Mouse (Mus musculus): ENCODE results near the gene Senp5. TPM values are rescaled to one million over a fixed set of nuclear protein-coding genes. Genes with fewer than 3 reads are reported as not detected.

Gene Senp5
- polyA plus RNA-seq (2015; fragmentation: Nextera tagmentation; extraction: Ambion mirVana) = 13.2 TPM in 2 replicates

DNA sequence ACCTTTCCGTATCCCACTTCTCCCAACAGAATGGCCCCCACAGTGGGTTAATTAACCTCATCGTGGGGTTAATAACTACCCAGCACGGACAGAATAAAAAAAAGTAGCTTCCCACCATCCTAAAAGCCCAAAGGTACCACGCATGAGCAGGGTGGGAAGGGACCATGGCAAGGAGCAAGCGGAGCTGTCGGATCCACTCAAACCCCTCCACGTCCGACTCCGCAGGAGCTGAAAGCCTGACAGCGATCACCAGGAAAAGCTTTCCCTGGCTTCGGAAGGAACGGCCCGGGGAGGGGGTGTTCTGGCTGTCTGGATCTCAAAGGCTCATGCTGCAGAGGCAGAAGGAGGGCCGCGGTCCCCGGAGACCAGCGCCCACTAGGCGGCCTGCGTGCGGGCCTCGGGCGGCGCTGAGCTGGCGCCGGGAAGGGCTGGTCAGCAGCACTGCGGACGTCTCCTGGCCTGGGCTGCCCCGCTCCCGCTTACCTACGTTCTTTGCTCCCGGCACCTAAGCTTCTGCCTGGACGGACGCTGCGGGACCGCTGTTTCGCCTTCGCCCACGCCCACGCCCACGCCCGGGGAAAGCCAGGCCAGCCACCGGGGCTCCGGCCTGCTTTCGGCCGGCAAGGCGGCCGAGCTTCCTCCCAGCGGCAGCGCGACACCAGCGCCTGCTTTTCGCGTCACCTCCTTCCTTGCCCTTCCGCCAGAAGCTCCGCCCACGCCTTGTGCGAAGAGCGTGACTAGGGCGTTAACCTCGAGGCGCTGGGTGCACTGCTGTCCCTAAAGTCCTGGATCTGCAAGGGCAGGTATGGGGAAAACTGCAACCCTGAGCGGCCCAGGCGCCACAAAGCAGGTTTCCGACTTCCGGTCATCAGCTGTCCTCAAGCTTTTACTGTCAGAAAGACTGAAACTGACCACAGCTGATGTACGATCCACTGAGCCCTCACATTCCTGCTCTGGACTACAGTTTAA is at the start of gene Senp5:
Senp5 (minus strand) TSS at position 779 of the 969 bp plus-strand sequence.
- H3K27me3 ChIP-seq (ENCODE audit: control insufficient read depth, insufficient read depth, low read length) = no peaks in the 10 kb centered on the region
- peak; percentile 98 for ATAC-seq (ENCODE audit: insufficient read depth, low FRiP score)
- peak within 1 kb of the TSS; percentile 96 for H3K4me3 ChIP-seq (replicated peaks; ENCODE audit: low read length)
- under 1% methylated on average over 66 of the region's 66 CpGs for WGBS
- peaks cover 16% of the 10 kb centered on the region for H3K4me1 ChIP-seq (ENCODE audit: control insufficient read depth, insufficient read depth, low read length)
- H3K36me3 ChIP-seq (ENCODE audit: control insufficient read depth, insufficient read depth, low read length) = 0 out of 2 replicates have a peak, but pooled peaks cover 3% of the 10 kb centered on the region
- H3K9me3 ChIP-seq (replicated peaks; ENCODE audit: control insufficient read depth, low read length) = no peaks in the 10 kb centered on the region
- peak within 1 kb of the TSS; percentile 91 for H3K4me2 ChIP-seq (ENCODE audit: low read depth, low read length)
- H3K27ac ChIP-seq (ENCODE audit: low read length) = peak within 1 kb of the TSS; percentile 80
- H3K9ac ChIP-seq (ENCODE audit: low read length) = peak within 1 kb of the TSS; percentile 96

DNA sequence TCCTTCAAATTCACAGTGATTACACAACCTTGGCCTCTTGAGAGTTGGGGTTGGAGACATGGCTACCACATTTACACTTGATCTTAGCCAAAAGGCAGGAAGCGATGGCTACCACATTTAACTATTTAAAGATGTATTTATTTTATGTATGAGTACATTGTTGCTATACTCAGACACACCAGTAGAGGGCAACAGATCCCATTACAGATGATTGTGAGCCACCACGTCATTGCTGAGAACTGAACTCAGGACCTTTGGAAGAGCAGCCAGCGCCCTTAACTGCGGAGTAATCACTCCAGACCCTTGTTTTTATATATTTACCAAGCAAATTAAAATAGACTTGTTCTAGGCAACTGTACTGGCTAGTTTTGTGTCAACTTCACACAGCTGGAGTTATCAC is 39.3 kb upstream of the Senp5 start:
- no peak overlapping the region for H3K9ac ChIP-seq (ENCODE audit: low read length)
- H3K9me3 ChIP-seq (replicated peaks; ENCODE audit: control insufficient read depth, low read length) = no peaks in the 10 kb centered on the region
- H3K4me1 ChIP-seq (ENCODE audit: control insufficient read depth, insufficient read depth, low read length) = no peaks in the 10 kb centered on the region
- no peak overlapping the region for H3K4me2 ChIP-seq (ENCODE audit: low read depth, low read length)
- no peaks in the 10 kb centered on the region for H3K27me3 ChIP-seq (ENCODE audit: control insufficient read depth, insufficient read depth, low read length)
- WGBS = 90% methylated on average over 4 of the region's 4 CpGs
- no peak overlapping the region for H3K4me3 ChIP-seq (replicated peaks; ENCODE audit: low read length)
- H3K36me3 ChIP-seq (ENCODE audit: control insufficient read depth, insufficient read depth, low read length) = peaks cover 40% of the 10 kb centered on the region
- no peak for ATAC-seq (ENCODE audit: insufficient read depth, low FRiP score)
- H3K27ac ChIP-seq (ENCODE audit: low read length) = no peak overlapping the region

GRCm38 (mm10) chr16:32019678-32020077 is 16.6 kb upstream of the Senp5 start:
- Histone ChIP-seq H3K36me3 (ENCODE audit: control insufficient read depth, insufficient read depth, low read length) (peaks cover 28% of the 10 kb centered on the region), H3K9me3 (replicated peaks; ENCODE audit: control insufficient read depth, low read length) (no peaks in the 10 kb centered on the region), H3K4me2 (ENCODE audit: low read depth, low read length) (no peak overlapping the region), H3K27me3 (ENCODE audit: control insufficient read depth, insufficient read depth, low read length) (no peaks in the 10 kb centered on the region), H3K4me3 (replicated peaks; ENCODE audit: low read length) (no peak overlapping the region), H3K27ac (ENCODE audit: low read length) (no peak overlapping the region), H3K4me1 (ENCODE audit: control insufficient read depth, insufficient read depth, low read length) (no peaks in the 10 kb centered on the region), H3K9ac (ENCODE audit: low read length) (no peak overlapping the region)
- no peak for ATAC-seq (ENCODE audit: insufficient read depth, low FRiP score)
- WGBS = 92% methylated on average over 9 of the region's 9 CpGs

DNA sequence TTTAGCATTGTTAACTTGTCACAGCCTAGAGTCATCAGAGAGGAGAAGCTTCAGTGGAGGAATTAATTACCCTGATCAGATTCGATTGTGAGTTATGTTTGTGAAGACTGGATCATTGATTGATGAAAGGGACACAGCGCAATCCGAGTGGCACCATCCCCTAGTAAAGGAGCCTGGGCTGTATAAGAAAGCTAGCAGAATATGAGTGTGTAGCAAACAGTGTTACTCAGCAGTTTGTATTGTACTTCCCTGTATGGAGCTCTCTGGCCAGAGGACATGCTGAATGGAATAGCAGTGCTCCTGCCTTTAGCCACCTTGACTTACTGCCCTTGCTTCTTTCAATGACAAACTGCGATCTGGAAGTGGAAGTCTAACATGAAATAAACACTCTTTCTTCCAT is 7.2 kb upstream of the Senp5 start:
- no peaks in the 10 kb centered on the region; the same call in 1 of the 2 replicates for H3K4me1 ChIP-seq (ENCODE audit: control insufficient read depth, insufficient read depth, low read length)
- 69% methylated on average over 4 of the region's 4 CpGs for WGBS
- H3K9ac ChIP-seq (ENCODE audit: low read length) = no peak overlapping the region
- H3K4me3 ChIP-seq (replicated peaks; ENCODE audit: low read length) = no peak overlapping the region
- no peaks in the 10 kb centered on the region for H3K36me3 ChIP-seq (ENCODE audit: control insufficient read depth, insufficient read depth, low read length)
- no peak overlapping the region for H3K4me2 ChIP-seq (ENCODE audit: low read depth, low read length)
- ATAC-seq (ENCODE audit: insufficient read depth, low FRiP score) = no peak
- no peaks in the 10 kb centered on the region for H3K27me3 ChIP-seq (ENCODE audit: control insufficient read depth, insufficient read depth, low read length)
- H3K27ac ChIP-seq (ENCODE audit: low read length) = no peak overlapping the region
- H3K9me3 ChIP-seq (replicated peaks; ENCODE audit: control insufficient read depth, low read length) = no peaks in the 10 kb centered on the region

DNA sequence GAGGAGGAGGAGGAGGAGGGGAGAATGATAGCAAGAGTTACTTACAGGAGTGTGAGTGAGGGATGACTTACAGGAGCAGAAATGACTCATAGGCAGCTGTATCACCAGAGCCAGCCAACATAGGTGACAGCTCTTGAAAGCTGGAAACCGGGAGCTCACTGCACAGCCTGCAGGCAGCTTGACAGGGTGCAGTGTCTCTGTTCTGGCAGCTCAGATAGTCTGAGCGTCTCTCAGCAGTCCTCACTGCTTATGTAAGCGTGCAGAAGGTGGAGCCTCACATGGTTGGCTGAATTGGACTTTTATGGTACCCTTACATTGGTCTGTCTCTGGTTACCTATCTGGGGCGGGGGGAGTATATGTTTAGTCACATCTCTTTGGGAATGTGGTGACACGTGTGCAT is 6.8 kb upstream of the Senp5 start:
- Histone ChIP-seq H3K4me2 (ENCODE audit: low read depth, low read length) (no peak overlapping the region), H3K4me1 (ENCODE audit: control insufficient read depth, insufficient read depth, low read length) (no peaks in the 10 kb centered on the region; the same call in 1 of the 2 replicates), H3K4me3 (replicated peaks; ENCODE audit: low read length) (no peak overlapping the region), H3K9ac (ENCODE audit: low read length) (no peak overlapping the region), H3K27me3 (ENCODE audit: control insufficient read depth, insufficient read depth, low read length) (no peaks in the 10 kb centered on the region), H3K27ac (ENCODE audit: low read length) (no peak overlapping the region), H3K9me3 (replicated peaks; ENCODE audit: control insufficient read depth, low read length) (no peaks in the 10 kb centered on the region), H3K36me3 (ENCODE audit: control insufficient read depth, insufficient read depth, low read length) (no peaks in the 10 kb centered on the region)
- peak; percentile 60; the same call in 1 of the 2 replicates for ATAC-seq (ENCODE audit: insufficient read depth, low FRiP score)
- WGBS = 20% methylated on average over 5 of the region's 5 CpGs

GRCm38 (mm10) chr16:32008529-32009293 is 5.6 kb upstream of the Senp5 start:
- Histone ChIP-seq H3K27ac (ENCODE audit: low read length) (no peak overlapping the region), H3K4me1 (ENCODE audit: control insufficient read depth, insufficient read depth, low read length) (peaks cover 1% of the 10 kb centered on the region; the same call in 1 of the 2 replicates), H3K4me2 (ENCODE audit: low read depth, low read length) (no peak overlapping the region), H3K9ac (ENCODE audit: low read length) (no peak overlapping the region), H3K9me3 (replicated peaks; ENCODE audit: control insufficient read depth, low read length) (no peaks in the 10 kb centered on the region), H3K36me3 (ENCODE audit: control insufficient read depth, insufficient read depth, low read length) (no peaks in the 10 kb centered on the region), H3K27me3 (ENCODE audit: control insufficient read depth, insufficient read depth, low read length) (no peaks in the 10 kb centered on the region), H3K4me3 (replicated peaks; ENCODE audit: low read length) (no peak overlapping the region)
- no peak for ATAC-seq (ENCODE audit: insufficient read depth, low FRiP score)
- WGBS = 51% methylated on average over 10 of the region's 10 CpGs

DNA sequence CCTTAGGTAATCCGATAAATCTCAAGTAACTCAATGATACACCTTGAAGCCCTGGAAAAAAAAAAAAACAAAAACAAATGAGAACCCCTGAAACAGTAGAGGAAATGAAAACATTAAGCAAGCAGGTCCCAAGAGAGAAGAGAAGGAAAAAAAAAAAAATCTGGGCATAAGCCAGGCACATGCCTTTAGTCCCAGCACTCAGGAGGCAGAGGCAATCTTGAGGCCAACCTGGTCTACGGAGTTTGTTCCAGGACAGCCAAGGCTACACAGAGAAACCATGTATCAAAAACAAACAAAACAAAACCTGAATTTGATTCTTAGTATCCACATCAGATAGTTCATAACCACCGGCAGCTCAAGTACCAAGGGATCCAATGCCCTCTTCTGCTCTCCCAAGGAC is 1.6 kb upstream of the Senp5 start:
- Histone ChIP-seq H3K9ac (ENCODE audit: low read length) (no peak overlapping the region), H3K36me3 (ENCODE audit: control insufficient read depth, insufficient read depth, low read length) (0 out of 2 replicates have a peak, but pooled peaks cover 3% of the 10 kb centered on the region), H3K4me1 (ENCODE audit: control insufficient read depth, insufficient read depth, low read length) (peaks cover 16% of the 10 kb centered on the region), H3K4me2 (ENCODE audit: low read depth, low read length) (no peak overlapping the region), H3K4me3 (replicated peaks; ENCODE audit: low read length) (no peak overlapping the region), H3K9me3 (replicated peaks; ENCODE audit: control insufficient read depth, low read length) (no peaks in the 10 kb centered on the region), H3K27ac (ENCODE audit: low read length) (no peak overlapping the region), H3K27me3 (ENCODE audit: control insufficient read depth, insufficient read depth, low read length) (no peaks in the 10 kb centered on the region)
- 94% methylated on average over 3 of the region's 3 CpGs for WGBS
- ATAC-seq (ENCODE audit: insufficient read depth, low FRiP score) = no peak

DNA sequence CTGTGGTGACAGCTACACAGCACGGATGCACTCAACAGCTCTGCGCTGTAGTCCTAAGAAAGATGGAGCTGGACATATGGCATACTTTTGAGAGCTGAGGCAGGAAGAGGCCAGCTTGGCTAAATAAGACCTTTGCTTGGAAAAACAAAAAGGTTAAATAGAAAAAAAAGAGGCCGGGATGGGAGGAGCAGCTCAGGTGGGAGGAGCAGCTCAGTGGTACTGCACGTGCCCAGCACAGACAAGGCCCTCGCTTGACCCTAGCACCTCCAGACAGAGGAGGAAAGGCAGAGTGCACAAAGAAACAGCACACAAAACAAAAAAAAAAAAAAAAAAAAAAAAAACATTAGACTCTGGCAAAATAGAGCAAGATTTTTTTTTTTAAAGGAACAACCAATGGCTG is 6.7 kb downstream of the Senp5 start:
- H3K4me1 ChIP-seq (ENCODE audit: control insufficient read depth, insufficient read depth, low read length) = peaks cover 3% of the 10 kb centered on the region; the same call in 1 of the 2 replicates
- H3K27ac ChIP-seq (ENCODE audit: low read length) = no peak overlapping the region
- H3K4me2 ChIP-seq (ENCODE audit: low read depth, low read length) = no peak overlapping the region
- no peak overlapping the region for H3K4me3 ChIP-seq (replicated peaks; ENCODE audit: low read length)
- 0 out of 2 replicates have a peak, but pooled peaks cover 3% of the 10 kb centered on the region for H3K36me3 ChIP-seq (ENCODE audit: control insufficient read depth, insufficient read depth, low read length)
- no peak for ATAC-seq (ENCODE audit: insufficient read depth, low FRiP score)
- 86% methylated on average over 5 of the region's 5 CpGs for WGBS
- H3K9me3 ChIP-seq (replicated peaks; ENCODE audit: control insufficient read depth, low read length) = no peaks in the 10 kb centered on the region
- no peak overlapping the region for H3K9ac ChIP-seq (ENCODE audit: low read length)
- H3K27me3 ChIP-seq (ENCODE audit: control insufficient read depth, insufficient read depth, low read length) = no peaks in the 10 kb centered on the region

- no peaks in the 10 kb centered on the region for H3K9me3 ChIP-seq (replicated peaks; ENCODE audit: control insufficient read depth, low read length)
- no peak for ATAC-seq (ENCODE audit: insufficient read depth, low FRiP score)
- H3K4me1 ChIP-seq (ENCODE audit: control insufficient read depth, insufficient read depth, low read length) = no peaks in the 10 kb centered on the region
- H3K4me2 ChIP-seq (ENCODE audit: low read depth, low read length) = no peak overlapping the region
- no peak overlapping the region for H3K4me3 ChIP-seq (replicated peaks; ENCODE audit: low read length)
- no peak overlapping the region for H3K27ac ChIP-seq (ENCODE audit: low read length)
- H3K36me3 ChIP-seq (ENCODE audit: control insufficient read depth, insufficient read depth, low read length) = no peaks in the 10 kb centered on the region
- H3K27me3 ChIP-seq (ENCODE audit: control insufficient read depth, insufficient read depth, low read length) = no peaks in the 10 kb centered on the region
- no peak overlapping the region for H3K9ac ChIP-seq (ENCODE audit: low read length)
Observed at GRCm38 (mm10) chr16:31993946-31994345, 9.1 kb downstream of the Senp5 start.

Measured in stomach, embryonic 16.5 days (tissue).